Mouse (Mus musculus) granulocyte monocyte progenitor cell, adult 5-6 weeks (primary cell): Measurements from ENCODE around the gene Nlrp9a. TPM values are rescaled to one million over a fixed set of nuclear protein-coding genes. Genes with fewer than 3 reads are reported as not detected.
"Not testable (repeated sequence)": the region's sequence is repeated elsewhere in the genome, so short reads cannot be mapped to it uniquely, and the experiment has no call there.

Experiments
- ATAC-seq: replicated peaks from 2 replicates; pipeline ENCODE4 v1.8.0; 2016; ENCODE audit warnings: mild to moderate bottlenecking, moderate TSS enrichment, inconsistent platforms; ENCODE audit not compliant: poor library complexity, severe bottlenecking
- total RNA-seq, 2 experiments: library from RNA; stranded (forward) in 1 of 2; stranded (reverse) in 1 of 2; fragments of 200-712, 200-1000 nt in 1 of 2; fragments of >200 nt in 1 of 2; fragmentation: Nextera tagmentation in 1 of 2; gene quantifications; 2 replicates each; pipeline ENCODE4 v1.2.3; 2014 to 2017

The Nlrp9a gene
- total RNA-seq (2014; fragmentation: Nextera tagmentation) (not detected in 2 replicates), total RNA-seq (2017) (not detected in 2 replicates)

DNA sequence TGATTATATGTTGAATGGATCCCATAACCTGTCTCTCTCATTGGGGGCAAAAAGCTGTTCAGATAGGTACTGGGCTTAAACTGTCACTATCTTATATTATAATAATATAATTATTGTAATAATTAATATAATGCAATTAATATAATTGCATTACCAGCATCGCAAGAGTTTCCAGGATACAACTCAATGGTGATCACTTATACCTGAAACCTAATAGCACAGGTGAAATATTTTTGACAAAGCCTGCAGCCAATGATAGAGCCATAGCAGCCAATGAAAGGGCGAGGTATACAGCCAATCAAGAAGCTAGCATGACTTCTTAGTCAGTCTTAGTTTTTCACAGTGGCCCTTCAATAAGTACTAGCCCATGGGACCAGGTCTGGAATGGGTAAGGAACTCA lies at the start of gene Nlrp9a:
Gene Nlrp9a (plus strand): TSS at position 301 of the 400 bp plus-strand sequence.
- ATAC-seq, result not testable (repeated sequence)

GRCm38 (mm10) chr7:26489514-26489913 lies 45.3 kb upstream of the Nlrp9a start:
- not testable (repeated sequence) for ATAC-seq

- ATAC-seq, result no peak
Measured at GRCm38 (mm10) chr7:26589077-26589476, 54.3 kb downstream of the Nlrp9a start.

- no peak for ATAC-seq
Measured at GRCm38 (mm10) chr7:26589774-26590173, 55.0 kb downstream of the Nlrp9a start.

- ATAC-seq, result not testable (repeated sequence)
Measured at GRCm38 (mm10) chr7:26618364-26618763, 83.5 kb downstream of the Nlrp9a start, which contains the start of gene Vmn1r185. Gene Vmn1r185, minus strand, starts transcription at chr7:26618464.

Other genes starting within 250 kb of the Nlrp9a start
- not detected in 2 replicates for gene Cyp2a4, start 227.9 kb upstream of the Nlrp9a start, total RNA-seq (2014; fragmentation: Nextera tagmentation)
- not detected in 2 replicates for gene Cyp2a4, start 227.9 kb upstream of the Nlrp9a start, total RNA-seq (2017)
- gene Nlrp9c, start 131.3 kb upstream of the Nlrp9a start, total RNA-seq (2014; fragmentation: Nextera tagmentation), result not detected in 2 replicates
- not detected in 2 replicates for gene Nlrp9c, start 131.3 kb upstream of the Nlrp9a start, total RNA-seq (2017)
- not detected in 2 replicates for gene Nlrp4a, start 99.9 kb upstream of the Nlrp9a start, total RNA-seq (2014; fragmentation: Nextera tagmentation)
- not detected in 2 replicates for gene Nlrp4a, start 99.9 kb upstream of the Nlrp9a start, total RNA-seq (2017)
- not detected in 2 replicates for gene Vmn1r185, start 83.4 kb downstream of the Nlrp9a start, total RNA-seq (2014; fragmentation: Nextera tagmentation)
- not detected in 2 replicates for gene Vmn1r185, start 83.4 kb downstream of the Nlrp9a start, total RNA-seq (2017)
- not detected in 2 replicates for gene Cyp2b23, start 151.4 kb downstream of the Nlrp9a start, total RNA-seq (2014; fragmentation: Nextera tagmentation)
- gene Cyp2b23, start 151.4 kb downstream of the Nlrp9a start, total RNA-seq (2017), result not detected in 2 replicates
- gene Cyp2b19, start 222.1 kb downstream of the Nlrp9a start, total RNA-seq (2014; fragmentation: Nextera tagmentation), result not detected in 2 replicates
- gene Cyp2b19, start 222.1 kb downstream of the Nlrp9a start, total RNA-seq (2017), result not detected in 2 replicates